Mouse (Mus musculus) liver, adult 2 months (tissue): Measurements from ENCODE around the gene Abcc3.

Experiments used
- CTCF ChIP-seq: fragments of 200-500 bp; IDR thresholded peaks from 2 replicates; pipeline ENCODE4 v1.5.1; 2011; ENCODE audit warnings: low read depth, low read length, control low read depth
- POLR2A ChIP-seq: fragments of 200-500 bp; IDR thresholded peaks from 2 replicates; pipeline ENCODE4 v1.6.1; 2011; ENCODE audit warnings: low read length, control low read depth; ENCODE audit not compliant: insufficient read depth; ENCODE audit errors: extremely low read depth

DNA sequence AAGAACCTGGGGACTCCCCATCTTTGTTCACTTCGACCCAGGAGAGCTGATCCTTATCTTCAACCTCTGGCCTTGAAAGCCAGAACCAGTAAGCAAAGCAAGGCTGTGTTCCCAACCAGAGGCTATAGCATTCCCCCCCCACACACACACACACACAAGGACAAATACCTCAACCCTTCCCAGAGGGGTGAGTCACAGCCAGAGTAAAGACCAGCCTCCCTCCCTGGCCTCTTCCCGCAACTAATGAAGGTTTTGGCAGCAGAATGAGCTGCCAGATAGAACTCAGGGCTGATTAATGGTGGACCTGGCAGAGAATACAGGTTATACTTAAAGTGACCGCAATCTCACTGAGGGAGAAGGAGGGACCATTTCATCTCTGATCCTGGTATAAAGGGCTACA is 46.2 kb downstream of the Abcc3 start:
- TF ChIP-seq POLR2A (no peak), CTCF (no peak)
